Mouse (Mus musculus): ENCODE measurements around the gene Tmc1. TPM values are rescaled to one million over a fixed set of nuclear protein-coding genes. Genes with fewer than 3 reads are reported as not detected.

Gene Tmc1
- polyA plus RNA-seq, 1 experiment, result 0.05 TPM

- TF ChIP-seq POLR2A (IDR thresholded peaks at IDR 0.05; ENCODE audit: control insufficient read depth, extremely low read depth, insufficient read depth, low read length, poor library complexity) (no peak), CTCF (IDR thresholded peaks at IDR 0.05; ENCODE audit: borderline replicate concordance, control insufficient read depth, extremely low read depth, insufficient read depth, low read length, poor library complexity) (no peak)
- Histone ChIP-seq H3K27me3 (ENCODE audit: control insufficient read depth, insufficient read depth, low read length) (no peaks in the 10 kb centered on the region), H3K4me1 (replicated peaks; ENCODE audit: control insufficient read depth, insufficient read depth, low read length) (no peaks in the 10 kb centered on the region), H3K4me3 (ENCODE audit: control insufficient read depth, insufficient read depth, low read length) (no peak overlapping the region), H3K36me3 (ENCODE audit: control insufficient read depth, insufficient read depth, low read length) (no peaks in the 10 kb centered on the region), H3K27ac (ENCODE audit: control insufficient read depth, insufficient read depth, low read length) (no peak overlapping the region)
- no peak for DNase-seq
- 84% methylated on average over 7 of the region's 7 CpGs for WGBS
Observed at GRCm38 (mm10) chr19:20924282-20924681, 29.7 kb downstream of the Tmc1 start.

GRCm38 (mm10) chr19:20923336-20924211 is 30.4 kb downstream of the Tmc1 start:
- Histone ChIP-seq H3K27me3 (ENCODE audit: control insufficient read depth, insufficient read depth, low read length) (no peaks in the 10 kb centered on the region), H3K4me3 (ENCODE audit: control insufficient read depth, insufficient read depth, low read length) (no peak overlapping the region), H3K36me3 (ENCODE audit: control insufficient read depth, insufficient read depth, low read length) (no peaks in the 10 kb centered on the region), H3K27ac (ENCODE audit: control insufficient read depth, insufficient read depth, low read length) (no peak overlapping the region), H3K4me1 (replicated peaks; ENCODE audit: control insufficient read depth, insufficient read depth, low read length) (no peaks in the 10 kb centered on the region)
- no peak for TF ChIP-seq POLR2A (IDR thresholded peaks at IDR 0.05; ENCODE audit: control insufficient read depth, extremely low read depth, insufficient read depth, low read length, poor library complexity)
- TF ChIP-seq CTCF (IDR thresholded peaks at IDR 0.05; ENCODE audit: borderline replicate concordance, control insufficient read depth, extremely low read depth, insufficient read depth, low read length, poor library complexity), result no peak
- WGBS, result 69% methylated on average over 10 of the region's 10 CpGs
- no peak for DNase-seq

DNA sequence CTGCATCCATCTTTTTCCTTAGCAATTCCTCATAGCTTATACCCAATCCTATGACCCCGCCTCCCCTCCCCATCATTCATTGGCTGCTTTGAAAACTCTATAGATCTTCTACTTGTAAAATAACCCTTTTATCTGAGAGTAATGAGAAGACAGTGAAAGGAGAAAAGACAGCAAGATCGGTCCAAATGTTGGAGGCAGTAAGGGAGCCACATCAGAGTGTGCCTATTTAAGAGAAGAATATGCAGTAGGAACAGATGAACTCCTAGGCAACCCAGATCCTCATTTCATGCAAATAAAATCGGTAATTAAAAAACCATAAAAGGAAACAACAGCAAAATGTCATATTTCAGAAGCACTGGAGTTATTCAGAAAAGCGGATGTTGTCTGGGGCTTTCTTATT is 35.8 kb downstream of the Tmc1 start:
- DNase-seq, result no peak
- H3K4me3 ChIP-seq (ENCODE audit: control insufficient read depth, insufficient read depth, low read length), result no peak overlapping the region
- no peaks in the 10 kb centered on the region for H3K36me3 ChIP-seq (ENCODE audit: control insufficient read depth, insufficient read depth, low read length)
- WGBS, result 95% methylated on average over 4 of the region's 4 CpGs
- no peak for TF ChIP-seq POLR2A (IDR thresholded peaks at IDR 0.05; ENCODE audit: control insufficient read depth, extremely low read depth, insufficient read depth, low read length, poor library complexity)
- no peak for TF ChIP-seq CTCF (IDR thresholded peaks at IDR 0.05; ENCODE audit: borderline replicate concordance, control insufficient read depth, extremely low read depth, insufficient read depth, low read length, poor library complexity)
- H3K27me3 ChIP-seq (ENCODE audit: control insufficient read depth, insufficient read depth, low read length), result no peaks in the 10 kb centered on the region
- no peaks in the 10 kb centered on the region for H3K4me1 ChIP-seq (replicated peaks; ENCODE audit: control insufficient read depth, insufficient read depth, low read length)
- H3K27ac ChIP-seq (ENCODE audit: control insufficient read depth, insufficient read depth, low read length), result no peak overlapping the region

DNA sequence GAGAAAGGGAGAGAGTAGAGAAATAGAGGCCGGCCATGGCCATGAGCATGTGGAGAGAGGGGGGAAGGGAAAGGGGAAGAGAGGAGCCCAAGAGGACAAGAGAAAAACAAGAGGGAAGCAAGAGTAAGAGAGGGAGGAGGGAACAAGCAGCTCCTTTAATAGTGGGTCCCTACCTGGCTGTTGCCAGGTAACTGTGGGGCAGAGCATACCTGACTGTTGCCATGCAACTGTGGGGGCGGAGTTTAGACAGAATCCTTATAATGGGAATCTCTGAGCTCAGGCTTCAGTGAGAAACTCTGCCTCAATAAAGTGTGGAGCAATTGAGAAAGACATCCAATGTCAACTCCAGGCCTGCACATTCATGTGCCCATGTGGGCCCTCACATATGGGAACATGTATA is 38.9 kb downstream of the Tmc1 start:
- Histone ChIP-seq H3K36me3 (ENCODE audit: control insufficient read depth, insufficient read depth, low read length) (no peaks in the 10 kb centered on the region), H3K27me3 (ENCODE audit: control insufficient read depth, insufficient read depth, low read length) (no peaks in the 10 kb centered on the region), H3K27ac (ENCODE audit: control insufficient read depth, insufficient read depth, low read length) (no peak overlapping the region), H3K4me1 (replicated peaks; ENCODE audit: control insufficient read depth, insufficient read depth, low read length) (no peaks in the 10 kb centered on the region), H3K4me3 (ENCODE audit: control insufficient read depth, insufficient read depth, low read length) (no peak overlapping the region)
- WGBS, result 95% methylated on average over 2 of the region's 2 CpGs
- DNase-seq, result no peak
- no peak for TF ChIP-seq POLR2A (IDR thresholded peaks at IDR 0.05; ENCODE audit: control insufficient read depth, extremely low read depth, insufficient read depth, low read length, poor library complexity)
- TF ChIP-seq CTCF (IDR thresholded peaks at IDR 0.05; ENCODE audit: borderline replicate concordance, control insufficient read depth, extremely low read depth, insufficient read depth, low read length, poor library complexity), result no peak

DNA sequence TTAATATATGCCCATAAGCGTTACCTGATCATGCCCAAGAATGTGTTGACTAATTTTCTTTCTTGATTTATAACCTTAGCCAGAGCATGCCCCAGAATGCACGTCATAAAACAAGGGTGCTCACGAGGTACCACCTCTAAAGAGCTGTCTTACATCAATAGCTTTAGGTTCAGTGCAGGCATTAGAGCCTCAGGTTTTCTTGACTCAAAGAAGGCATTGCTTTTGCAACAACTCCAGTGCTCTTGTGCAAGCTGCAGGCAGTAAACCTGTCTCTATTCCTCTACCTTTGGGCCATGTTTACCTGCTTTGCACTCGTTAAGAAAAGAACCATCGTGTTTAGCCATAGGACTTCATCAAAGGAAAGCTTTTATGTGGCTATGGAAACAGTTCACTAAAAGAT is 43.6 kb downstream of the Tmc1 start:
- 85% methylated on average over 5 of the region's 5 CpGs for WGBS
- Histone ChIP-seq H3K4me1 (replicated peaks; ENCODE audit: control insufficient read depth, insufficient read depth, low read length) (no peaks in the 10 kb centered on the region), H3K36me3 (ENCODE audit: control insufficient read depth, insufficient read depth, low read length) (no peaks in the 10 kb centered on the region), H3K4me3 (ENCODE audit: control insufficient read depth, insufficient read depth, low read length) (no peak overlapping the region), H3K27ac (ENCODE audit: control insufficient read depth, insufficient read depth, low read length) (no peak overlapping the region), H3K27me3 (ENCODE audit: control insufficient read depth, insufficient read depth, low read length) (no peaks in the 10 kb centered on the region)
- TF ChIP-seq CTCF (IDR thresholded peaks at IDR 0.05; ENCODE audit: borderline replicate concordance, control insufficient read depth, extremely low read depth, insufficient read depth, low read length, poor library complexity) (no peak), POLR2A (IDR thresholded peaks at IDR 0.05; ENCODE audit: control insufficient read depth, extremely low read depth, insufficient read depth, low read length, poor library complexity) (no peak)
- no peak for DNase-seq

DNA sequence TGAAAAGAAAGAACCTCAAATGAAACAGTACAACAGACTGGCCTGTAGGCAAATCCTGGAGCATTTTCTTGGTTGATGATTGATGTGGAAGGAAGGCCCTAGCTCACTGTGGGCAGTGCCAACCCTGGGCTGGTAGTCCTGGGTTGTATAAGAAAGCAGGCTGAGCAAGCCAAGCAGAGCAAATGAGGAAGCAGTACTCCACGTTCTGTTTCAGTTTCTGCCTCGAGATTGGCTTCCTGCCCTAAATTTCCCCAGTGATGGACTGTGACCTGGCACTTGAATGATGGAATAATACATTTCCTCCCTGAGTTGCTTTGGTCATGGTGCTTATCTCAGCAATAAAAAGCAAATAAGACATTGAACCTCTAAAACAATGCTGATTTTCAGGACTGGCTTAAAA is 72.8 kb downstream of the Tmc1 start:
- no peaks in the 10 kb centered on the region for H3K36me3 ChIP-seq (ENCODE audit: control insufficient read depth, insufficient read depth, low read length)
- 37% methylated on average over 2 of the region's 2 CpGs for WGBS
- H3K27me3 ChIP-seq (ENCODE audit: control insufficient read depth, insufficient read depth, low read length), result no peaks in the 10 kb centered on the region
- no peaks in the 10 kb centered on the region for H3K4me1 ChIP-seq (replicated peaks; ENCODE audit: control insufficient read depth, insufficient read depth, low read length)
- H3K27ac ChIP-seq (ENCODE audit: control insufficient read depth, insufficient read depth, low read length), result no peak overlapping the region
- DNase-seq, result no peak
- H3K4me3 ChIP-seq (ENCODE audit: control insufficient read depth, insufficient read depth, low read length), result no peak overlapping the region
- TF ChIP-seq CTCF (IDR thresholded peaks at IDR 0.05; ENCODE audit: borderline replicate concordance, control insufficient read depth, extremely low read depth, insufficient read depth, low read length, poor library complexity) (no peak), POLR2A (IDR thresholded peaks at IDR 0.05; ENCODE audit: control insufficient read depth, extremely low read depth, insufficient read depth, low read length, poor library complexity) (no peak)
